Mouse (Mus musculus) gastrocnemius, postnatal 36 days (tissue): Measurements from ENCODE around the gene Palb2. TPM values are rescaled to one million over a fixed set of nuclear protein-coding genes. Genes with fewer than 3 reads are reported as not detected.

ENCODE experiments used
- total RNA-seq, 2 experiments: library from RNA; stranded (reverse); gene quantifications; 2 replicates each; pipeline ENCODE4 v1.2.3; 2021

The Palb2 gene
- total RNA-seq, 2 experiments from 2014 or later = 0.23 to 0.39 TPM

Other genes with a start within 250 kb of the Palb2 start
- 10 to 100 TPM in 1 of 2 experiments, 1 to 10 TPM in 1; 9.4 to 11.1 TPM for gene Cog7, start 151.3 kb downstream of the Palb2 start, total RNA-seq
- gene Gga2, start 111.8 kb downstream of the Palb2 start, total RNA-seq = 10 to 100 TPM; 12.9 to 14.0 TPM
- 10 to 100 TPM; 20.2 to 21.3 TPM for gene Ubfd1, start 65.8 kb downstream of the Palb2 start, total RNA-seq
- gene Ears2, start 65.7 kb downstream of the Palb2 start, total RNA-seq = 1 to 10 TPM; 6.8 to 7.0 TPM
- gene Ndufab1, start 31.1 kb downstream of the Palb2 start, total RNA-seq = 100 to 1,000 TPM; 638 to 657 TPM
- gene Dctn5, start 56 bp upstream of the Palb2 start, total RNA-seq = 10 to 100 TPM; 15.1 to 16.6 TPM
- gene Plk1, start 26.5 kb upstream of the Palb2 start, total RNA-seq = under 1 TPM; 0.44 to 0.54 TPM
- gene Ern2, start 53.2 kb upstream of the Palb2 start, total RNA-seq = not detected
- 1 to 10 TPM; 4.5 to 5.3 TPM for gene Chp2, start 86.5 kb upstream of the Palb2 start, total RNA-seq
- gene Prkcb, start 155.8 kb upstream of the Palb2 start, total RNA-seq = 1 to 10 TPM; 1.4 to 1.8 TPM